Mouse (Mus musculus) adrenal gland, postnatal 25 days (tissue): Measurements from ENCODE around the gene Zfp185. TPM values are rescaled to one million over a fixed set of nuclear protein-coding genes. Genes with fewer than 3 reads are reported as not detected.

Experiments used
- DNase-seq: peaks from one replicate; pipeline ENCODE4 v3.0.0; 2021; ENCODE audit warnings: mixed read lengths
- long read RNA-seq: library from polyadenylated mRNA; stranded (forward); transcript quantifications from one replicate; pipeline ENCODE4 v2.0.0, GENCODE M21; 2021
- total RNA-seq: library from RNA; stranded (reverse); gene quantifications from 2 replicates; pipeline ENCODE4 v1.2.3, GENCODE M21; 2021

The Zfp185 gene
- 1.6 and 1.8 TPM in 2 replicates for total RNA-seq
- long read RNA-seq, partial matches to known transcripts: 1 of 2 reads
- long read RNA-seq, other reads (novel, unspliced or antisense): 1 of 2 reads

DNA sequence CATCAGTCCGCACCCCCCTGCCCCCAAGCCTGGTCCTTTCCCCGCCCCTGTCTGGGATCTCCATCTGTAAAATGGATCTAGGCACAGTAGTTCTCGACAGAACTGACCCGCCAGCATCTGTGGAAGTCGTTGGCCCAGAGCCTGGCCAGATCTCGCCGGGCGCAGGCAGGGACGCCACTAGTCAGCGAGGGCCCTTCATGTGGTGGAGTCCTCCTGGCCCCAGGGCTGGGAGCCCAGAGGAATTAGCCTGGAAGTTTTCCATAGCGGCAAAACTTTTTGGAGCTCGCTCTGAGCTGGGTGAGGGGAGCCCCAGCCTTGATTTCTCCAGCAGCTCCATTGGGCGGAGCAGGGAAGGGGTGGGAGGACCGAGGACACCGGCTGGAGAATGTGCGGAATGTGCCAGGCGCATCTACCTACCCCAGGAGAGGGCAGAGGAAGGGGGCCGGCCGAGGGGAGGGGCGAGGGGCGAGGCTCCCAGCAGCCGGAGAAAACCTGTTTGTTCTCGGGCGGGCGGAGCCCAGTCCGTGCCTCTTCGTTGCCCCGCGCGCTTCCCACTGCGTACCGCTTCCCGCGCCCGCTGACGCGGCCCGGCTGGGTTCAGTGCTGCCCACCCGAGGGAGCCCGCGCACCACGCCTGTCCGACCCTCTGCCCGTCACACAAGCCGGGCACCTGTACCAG lies at the start of gene Zfp185:
TSS of gene Zfp185 (plus strand) at position 499 of the 679 bp plus-strand sequence.
- DNase-seq: peak; percentile 51

DNA sequence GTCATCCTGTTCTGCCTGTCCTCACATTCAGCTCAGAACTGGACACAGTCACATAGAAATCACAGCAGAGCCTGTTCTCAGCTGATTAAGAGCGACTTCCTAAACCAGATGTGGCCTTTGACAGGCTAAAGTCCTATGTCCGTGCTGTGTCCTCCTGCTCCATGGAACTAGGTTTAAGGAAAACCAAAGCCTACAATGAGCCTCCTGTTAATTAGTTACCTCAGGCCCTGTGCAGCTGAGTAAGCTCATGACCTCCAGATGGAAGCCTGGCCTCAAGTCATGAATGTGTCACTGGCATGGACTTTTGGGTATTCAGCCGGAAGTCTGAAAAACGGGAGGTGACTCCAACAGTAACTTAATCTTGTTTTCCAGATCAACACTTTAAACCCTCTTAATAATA lies 33.7 kb upstream of the Zfp185 start:
- no peak for DNase-seq

DNA sequence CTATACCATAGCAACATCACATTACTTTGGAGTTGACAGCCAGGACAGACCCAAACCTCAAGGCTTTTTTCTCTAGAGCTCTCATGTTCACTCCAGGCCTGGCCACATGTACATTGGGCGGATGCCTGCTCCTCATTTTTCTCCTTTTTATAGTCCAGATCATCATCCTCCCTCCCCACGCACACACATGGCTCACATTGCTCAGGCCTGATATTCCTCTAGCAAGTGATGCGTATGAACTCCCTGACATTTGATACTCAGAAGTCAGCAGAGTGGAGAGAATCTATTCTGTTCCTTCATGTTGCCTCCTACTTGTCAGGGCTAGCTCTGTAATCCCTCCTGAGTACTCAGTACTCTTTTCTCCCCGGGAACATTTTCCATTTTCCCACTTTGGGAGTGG lies 30.7 kb upstream of the Zfp185 start:
- DNase-seq: no peak

DNA sequence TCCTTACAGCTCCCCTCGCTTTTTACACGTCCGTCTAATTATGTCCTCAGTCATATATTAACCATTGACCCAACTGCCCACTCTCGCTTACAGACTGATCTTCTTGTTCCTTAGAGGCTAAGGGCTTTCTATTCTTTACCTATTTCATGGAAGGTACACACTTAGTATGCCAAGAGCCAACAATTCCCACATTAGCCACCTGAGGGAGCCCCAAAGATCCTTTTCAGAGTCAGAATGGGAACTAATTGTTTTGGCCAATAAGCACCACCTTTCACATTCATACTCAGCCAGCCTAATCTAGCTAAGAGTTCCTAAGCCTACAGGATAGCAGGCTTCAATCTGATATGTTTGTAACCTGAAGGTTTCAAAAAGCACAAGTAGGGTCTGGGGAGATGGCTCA lies 26.7 kb upstream of the Zfp185 start:
- peak; percentile 9 for DNase-seq

DNA sequence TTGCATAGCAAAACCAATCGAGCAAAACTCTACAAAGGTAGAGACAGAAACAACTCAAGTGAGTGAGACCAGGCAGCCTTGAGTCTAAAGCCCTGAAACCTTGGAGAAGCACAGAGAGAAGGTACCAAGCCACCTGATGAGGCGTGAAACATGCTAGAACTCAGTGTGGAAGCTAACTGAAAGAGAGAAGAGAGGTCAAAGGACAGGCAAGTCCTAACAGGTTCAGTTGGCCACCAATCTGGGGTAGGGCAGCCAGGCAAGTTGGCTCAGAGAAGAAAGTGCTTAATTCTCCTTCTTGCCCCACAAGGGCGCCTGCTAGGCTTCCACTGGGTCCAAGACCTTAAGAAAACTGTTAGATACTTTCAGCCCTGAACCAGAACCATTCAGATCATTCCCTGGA lies 25.6 kb upstream of the Zfp185 start:
- no peak for DNase-seq

DNA sequence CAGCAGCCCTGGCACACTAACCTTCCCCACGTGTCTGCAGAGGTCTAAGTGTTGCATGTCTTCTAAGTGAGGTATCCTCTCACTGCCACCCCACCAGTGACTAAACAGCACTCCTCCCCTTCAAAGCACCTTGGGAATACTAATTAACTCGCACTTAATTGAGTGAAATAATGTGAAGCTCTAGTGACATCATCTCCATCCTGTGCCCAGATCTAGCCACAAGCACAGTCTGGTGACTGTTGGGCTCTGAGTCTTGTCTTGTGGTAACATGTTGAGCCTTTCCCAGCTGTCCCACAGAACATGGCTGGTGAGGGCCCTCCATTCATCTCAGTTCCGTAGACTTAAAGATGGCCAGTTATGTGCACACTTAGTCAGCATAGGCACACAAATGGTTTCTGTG lies 24.4 kb upstream of the Zfp185 start:
- no peak for DNase-seq

DNA sequence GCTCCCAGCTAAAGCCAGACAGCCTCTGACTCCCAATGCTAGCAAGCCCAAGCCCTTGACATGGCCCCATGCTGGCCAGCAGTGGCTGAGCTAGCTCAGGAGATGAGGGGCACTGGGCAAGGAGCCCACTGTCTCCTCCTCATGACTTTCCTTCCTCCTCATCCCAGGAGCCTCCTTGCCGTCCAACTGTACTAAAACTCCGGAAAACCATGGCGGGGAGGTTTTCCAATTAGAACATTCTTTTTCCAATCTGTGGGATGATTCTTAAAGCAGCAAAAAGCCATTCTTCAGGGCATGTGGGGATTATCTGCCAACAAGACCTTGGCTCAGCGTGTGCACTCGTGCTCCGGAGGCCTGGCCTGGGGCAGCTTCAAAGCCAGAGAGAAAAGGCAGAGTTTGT lies 4.3 kb upstream of the Zfp185 start:
- DNase-seq: no peak

DNA sequence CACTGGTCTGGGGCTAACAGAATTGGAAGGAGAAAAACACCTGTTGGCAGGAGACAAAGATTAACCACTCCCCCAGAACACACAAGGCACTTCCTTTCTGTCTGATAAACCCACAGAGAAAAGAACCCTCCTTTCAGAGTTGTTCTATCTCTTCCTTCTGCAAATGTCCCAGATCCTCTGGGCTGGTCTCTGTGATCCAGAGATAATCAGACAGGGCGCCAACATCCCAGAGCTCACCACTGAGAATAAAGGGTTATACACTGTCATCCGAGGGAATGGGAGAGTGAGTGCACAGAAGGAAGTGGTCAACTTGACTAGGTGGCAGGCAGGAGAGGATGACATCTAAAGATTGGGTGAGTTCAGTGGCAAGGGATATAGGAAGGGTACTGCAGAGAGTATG lies 1.5 kb upstream of the Zfp185 start:
- no peak for DNase-seq

DNA sequence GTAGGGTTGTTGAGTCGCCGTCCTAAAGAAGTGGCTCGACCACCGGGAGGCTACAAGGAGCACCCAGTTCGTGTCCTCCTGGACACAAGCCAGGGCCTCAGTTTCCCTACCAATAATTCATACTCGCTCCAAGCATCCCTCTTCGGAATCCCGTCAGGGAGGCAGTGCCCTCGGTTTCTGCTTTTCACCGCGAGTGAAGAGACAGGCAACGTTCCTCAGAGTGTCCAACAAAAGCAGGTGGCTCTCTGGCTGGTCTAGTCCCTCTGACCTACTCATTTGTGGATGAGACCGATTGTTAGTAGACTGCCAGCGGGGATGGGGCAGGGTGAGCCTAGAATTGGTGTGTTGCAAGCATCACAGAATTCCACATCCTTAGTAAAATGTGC lies 374 bp downstream of the Zfp185 start:
- DNase-seq: no peak

DNA sequence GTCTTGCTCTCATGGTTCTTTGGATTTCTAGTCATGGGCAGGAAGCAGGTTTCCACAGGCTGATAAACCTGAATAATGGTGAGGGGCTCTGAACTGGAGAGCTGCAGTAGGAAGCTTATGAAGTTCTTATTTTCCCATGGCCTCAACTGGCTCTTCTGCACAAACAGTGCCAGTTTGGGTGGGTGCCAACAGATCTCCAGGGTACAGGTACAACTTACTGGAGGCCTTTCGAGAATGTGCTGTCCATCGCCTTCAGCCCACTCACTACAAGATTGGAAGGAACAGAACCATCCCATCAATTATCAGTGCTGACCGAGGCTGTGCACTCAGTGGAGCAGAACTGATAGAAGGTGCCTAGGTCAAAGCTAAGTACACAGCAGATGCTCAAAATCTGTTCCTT lies 1.3 kb downstream of the Zfp185 start:
- DNase-seq: no peak

DNA sequence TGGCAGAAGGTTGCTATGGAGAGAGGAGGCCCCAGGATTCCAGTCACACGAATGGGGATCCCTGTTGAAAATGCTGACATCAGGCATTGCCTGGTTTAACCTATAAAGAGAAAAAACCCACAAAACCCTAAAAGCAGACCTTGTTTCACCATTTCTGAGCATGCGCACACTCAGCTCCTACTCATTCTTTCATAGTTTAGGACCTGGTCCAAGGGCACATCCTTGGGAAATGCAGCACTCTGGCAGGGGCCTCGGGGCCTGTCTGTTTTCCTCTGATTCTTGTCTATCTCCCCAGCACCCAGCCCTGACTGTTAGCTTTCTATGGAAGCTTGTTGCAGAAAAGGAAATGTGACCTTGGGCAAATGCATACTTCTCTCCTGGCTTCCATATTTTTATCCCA lies 3.4 kb downstream of the Zfp185 start:
- DNase-seq: peak; percentile 29

DNA sequence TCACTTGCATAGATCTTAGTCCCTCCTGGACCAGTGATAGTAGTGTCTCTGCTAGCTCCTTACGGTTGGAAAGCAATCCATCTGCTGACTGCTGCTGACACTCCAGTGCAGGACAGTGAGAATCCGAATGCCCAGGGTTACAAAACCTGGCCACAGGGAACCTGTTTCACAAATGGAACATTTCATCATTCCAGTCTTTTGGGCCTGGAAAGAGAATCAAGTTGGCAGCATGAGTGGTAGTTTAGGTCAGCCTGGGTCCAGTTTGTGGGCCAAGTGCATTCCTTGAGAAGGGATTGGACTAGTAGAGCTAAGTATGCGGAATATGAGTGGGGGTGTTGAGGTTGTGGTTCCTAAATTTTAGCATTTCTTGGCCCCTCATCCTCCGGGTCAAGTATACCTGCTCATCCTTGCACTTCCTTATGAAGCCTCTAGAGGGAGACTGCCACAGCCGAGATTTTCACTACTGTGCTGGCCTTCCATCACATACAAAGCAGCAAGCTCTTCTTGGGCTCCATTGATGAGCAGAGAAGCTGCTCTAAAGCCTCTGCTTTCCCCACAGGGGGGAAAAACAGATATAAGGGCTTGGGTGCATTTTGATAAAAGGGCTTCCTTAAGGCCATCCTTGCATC lies 5.3 kb downstream of the Zfp185 start:
- DNase-seq: no peak

DNA sequence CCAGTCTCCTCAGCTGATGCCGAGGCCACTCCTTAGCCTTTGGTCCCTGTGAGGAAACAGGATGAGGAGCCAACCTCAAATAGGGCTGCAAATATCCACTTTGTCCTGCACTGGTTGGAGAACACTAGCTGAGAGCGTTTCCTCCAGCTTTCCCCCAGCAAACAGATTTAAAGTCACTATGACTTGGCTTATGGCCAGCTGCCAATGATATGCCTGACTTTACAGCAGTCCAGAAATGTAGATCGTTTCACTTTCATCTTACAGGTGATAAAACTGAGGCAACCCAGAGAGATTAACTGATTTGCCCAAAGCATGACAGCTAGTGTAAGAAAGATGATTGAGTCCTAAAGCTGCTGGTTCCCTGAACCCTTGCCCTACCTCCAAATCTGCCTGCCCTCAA lies 8.4 kb downstream of the Zfp185 start:
- no peak for DNase-seq

DNA sequence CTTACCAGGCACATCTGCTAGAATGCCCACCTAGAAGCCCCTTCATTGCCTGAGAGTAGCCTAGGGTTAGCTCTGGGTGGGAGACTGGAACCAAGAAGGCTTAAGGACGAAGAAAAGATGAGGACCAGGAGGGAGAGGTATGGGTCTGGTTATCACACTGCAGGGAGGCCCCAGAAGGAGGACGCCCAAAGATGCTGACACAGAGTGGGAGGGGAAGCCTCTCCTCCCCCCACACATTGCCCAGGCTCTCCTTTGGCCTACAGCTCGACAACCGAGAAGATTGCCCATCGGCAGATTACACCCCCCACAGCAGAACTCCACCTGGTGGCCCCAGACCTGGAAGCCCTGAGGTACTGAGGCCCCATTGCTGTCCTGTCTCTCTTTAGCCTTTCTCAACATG lies 16.0 kb downstream of the Zfp185 start:
- no peak for DNase-seq

DNA sequence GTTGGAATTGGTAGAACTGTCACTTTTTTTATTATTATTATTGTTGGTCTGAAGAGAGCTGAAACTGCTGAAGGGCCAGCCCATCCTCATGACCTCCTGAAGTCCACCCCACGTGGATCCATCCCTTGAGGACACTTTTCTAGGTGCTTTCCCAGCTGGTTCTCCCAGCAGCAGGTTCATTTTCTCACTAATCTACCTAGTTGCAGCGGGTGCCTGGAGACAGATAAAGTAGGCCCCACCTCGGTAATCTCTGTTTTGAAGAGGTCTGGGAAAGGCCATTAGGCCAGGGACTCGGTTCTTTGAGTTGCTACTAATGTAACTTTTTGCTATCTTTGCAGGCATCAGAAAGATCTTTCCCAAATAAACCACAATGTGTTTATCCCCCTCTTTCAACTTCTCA lies 18.5 kb downstream of the Zfp185 start:
- DNase-seq: no peak

DNA sequence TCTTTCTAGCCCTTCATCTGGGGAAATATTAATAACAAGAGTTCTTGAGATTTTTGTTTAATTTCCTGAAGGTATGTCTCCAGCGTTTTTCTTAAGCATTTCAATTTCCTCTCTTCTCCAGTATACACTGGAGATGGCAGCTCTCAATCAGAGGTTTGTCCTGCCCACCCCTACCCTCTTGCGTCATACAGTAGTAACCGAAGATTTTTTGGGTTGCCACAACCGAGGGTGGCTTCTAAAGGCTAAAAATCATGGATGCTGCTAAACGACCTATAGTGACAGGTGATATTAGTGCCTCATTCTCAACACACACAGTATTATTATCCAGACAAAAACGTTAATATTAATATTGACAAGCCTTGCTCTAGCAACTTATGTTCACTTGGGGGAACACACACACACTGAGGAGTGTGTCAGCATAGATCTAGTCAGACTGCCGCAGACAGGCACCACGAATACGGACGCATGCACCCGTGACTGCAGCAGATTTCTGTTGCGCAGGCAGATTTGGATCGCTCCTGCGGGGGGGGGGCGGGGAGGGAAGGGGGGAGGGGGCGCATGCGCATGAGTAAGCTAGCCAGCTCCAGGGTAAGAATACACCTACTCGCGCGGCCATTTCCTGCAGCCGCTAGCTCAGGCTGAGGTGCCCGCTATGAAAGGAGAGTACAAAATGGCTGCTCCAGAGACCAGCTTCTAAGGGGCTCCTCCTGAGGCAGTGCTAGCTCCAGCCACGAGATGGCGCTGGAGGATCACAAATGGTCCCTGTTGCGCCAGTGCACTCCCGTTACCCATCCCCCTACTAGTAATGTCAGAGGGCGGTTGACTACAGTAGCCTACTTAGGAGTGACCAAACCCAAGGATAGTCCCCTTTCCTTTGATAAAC lies 20.7 kb downstream of the Zfp185 start:
- DNase-seq: peak; percentile 88

DNA sequence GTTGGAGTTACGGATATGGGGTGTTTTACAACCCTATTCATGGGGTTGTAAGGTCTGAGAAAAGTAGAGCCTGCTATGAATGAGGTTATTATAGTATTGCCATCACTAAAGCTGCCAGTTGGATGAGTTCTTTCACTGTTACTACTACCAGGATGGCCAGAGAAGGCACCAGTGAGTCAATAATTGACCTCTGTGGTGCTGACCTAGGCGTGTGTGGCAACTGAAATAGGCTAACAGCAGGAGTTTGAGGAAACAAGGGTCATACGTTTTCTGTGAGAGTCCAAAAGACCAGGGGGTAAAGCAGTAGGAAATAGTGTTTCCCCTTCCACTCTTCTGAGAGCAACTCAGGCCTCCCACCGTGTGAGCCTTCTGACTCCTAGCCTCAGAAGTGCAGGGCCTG lies 25.7 kb downstream of the Zfp185 start:
- DNase-seq: no peak

DNA sequence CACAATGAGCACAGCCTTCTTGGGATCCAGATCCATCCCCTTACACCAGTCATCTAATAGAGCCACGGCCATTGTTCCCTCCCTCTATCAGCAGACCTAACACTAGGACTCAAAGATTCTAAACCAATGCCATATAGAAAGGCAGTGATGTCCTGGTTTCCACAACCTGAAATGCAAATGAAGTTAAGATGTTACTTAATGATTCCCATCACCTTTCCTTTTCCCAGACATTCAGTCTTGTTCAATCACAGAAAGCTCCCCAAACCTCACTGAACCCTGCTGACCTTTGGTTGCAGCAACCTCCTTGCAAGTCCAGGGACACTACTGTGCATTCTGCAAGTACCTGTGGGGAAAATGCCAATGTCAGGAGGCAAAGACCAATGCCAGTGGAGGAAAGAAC lies 49.9 kb downstream of the Zfp185 start, which contains the start of gene Pnma5:
TSS of gene Pnma5 (minus strand) at position 101 of the 400 bp plus-strand sequence.
- no peak for DNase-seq

DNA sequence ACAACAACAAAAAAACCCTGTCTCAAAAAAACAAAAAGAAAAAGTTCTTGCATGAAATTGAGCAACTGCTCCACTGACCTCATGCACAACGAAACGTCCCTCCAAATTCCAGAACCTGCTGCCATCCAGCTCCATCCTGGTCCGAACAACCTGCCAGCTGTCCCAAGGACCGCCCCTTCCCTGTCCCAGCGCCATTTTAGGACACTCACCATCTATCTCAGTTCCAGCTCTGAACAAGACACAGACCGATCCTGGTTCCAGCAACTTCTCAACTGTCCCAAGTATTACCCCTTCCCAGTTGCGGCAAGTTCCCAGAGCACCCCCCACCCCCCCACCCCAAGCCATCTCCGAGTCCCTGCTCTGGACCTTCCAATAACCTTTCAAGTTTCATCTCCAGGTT lies 51.7 kb downstream of the Zfp185 start:
- DNase-seq: no peak

DNA sequence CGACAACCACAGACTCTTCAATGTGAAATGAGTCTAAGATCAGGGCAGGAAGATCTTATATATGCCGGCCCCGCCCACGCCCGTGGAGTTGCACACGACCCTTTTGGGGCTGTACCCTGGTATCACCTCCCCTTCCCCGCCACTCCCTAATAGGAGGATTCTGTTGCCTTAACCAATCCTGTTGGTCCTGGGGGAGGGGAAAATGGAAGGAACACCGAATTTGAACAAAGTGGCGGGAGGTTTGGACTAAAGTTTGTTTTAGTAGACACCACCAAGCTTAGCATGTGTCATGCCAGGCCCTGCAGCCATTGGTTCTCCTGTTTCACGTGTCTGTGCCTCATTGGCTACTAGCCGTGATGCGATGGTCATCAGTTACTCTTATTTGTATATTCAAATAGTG lies 52.5 kb downstream of the Zfp185 start:
- DNase-seq: no peak

DNA sequence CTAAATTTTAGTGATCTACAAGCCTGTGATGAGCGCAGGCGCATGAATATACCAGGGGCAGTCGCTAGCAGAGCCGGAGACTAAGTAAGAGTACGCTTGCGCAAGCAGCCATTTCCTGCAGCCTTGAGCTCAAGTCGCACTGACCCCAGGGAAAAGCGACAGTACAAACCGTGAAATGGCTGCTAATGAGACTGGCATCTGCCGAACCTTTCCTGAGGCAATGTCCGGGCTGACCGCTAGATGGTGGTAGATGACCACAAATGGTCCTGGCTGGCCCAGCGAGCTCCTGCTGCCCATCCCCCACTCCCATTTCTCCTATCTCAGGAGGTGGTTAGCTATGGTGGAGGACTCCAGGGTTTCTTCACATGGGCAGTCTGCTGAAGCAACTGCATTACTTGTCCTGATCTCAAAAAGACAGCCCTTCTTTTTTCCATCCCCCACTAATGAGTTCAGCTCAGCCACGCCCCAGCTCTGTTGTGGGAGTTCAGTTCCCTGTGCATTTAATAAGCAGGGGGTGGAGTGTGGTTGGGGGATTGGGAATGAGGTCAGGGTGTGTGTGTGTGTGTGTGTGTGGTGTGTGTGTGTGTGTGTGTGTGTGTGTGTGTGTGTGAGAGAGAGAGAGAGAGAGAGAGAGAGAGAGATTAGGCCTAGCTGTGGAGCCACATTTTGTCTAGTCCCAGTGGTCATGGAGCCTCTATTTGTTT lies 66.9 kb downstream of the Zfp185 start:
- peak; percentile 85 for DNase-seq

DNA sequence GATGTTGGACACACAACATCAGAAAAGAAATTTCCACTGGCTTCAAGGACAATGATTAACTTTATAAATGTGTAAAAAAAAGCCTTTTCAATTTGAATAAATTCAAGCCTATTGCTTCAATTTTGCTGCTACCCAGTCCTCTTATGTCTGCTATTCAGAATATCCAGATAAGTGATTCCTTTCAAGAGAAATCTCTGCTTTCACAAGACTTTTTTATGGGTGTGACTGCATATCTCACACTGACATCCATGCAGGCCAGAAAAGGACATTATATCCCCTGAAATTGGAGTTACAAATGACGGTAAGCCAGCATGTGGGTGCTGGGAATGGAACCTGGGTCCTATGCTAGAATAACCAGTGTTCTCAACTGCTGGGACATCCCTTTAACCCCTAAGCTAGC lies 74.4 kb downstream of the Zfp185 start:
- DNase-seq: no peak

DNA sequence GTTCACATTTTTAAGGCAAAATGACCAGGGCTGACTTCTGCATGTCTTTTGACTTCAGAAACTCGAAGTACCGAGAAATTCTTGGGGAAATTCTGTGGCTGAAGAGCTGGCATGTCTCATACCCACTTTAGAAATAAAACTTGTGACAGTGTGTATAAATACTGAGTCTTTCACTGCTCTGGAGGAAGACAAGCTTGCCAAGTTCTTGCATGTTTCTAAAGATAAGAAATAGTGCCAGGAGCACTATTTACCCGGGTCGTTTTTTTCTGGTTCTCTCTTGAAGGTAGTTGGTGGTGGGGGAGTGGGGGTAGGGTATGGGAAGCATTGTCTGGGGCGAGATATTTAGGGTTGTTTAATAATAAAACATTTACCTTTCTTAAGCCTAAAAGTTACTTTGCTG lies 75.2 kb downstream of the Zfp185 start:
- no peak for DNase-seq
